Mouse (Mus musculus) CH12.LX (cell line): ENCODE results near the gene Phox2a. TPM values are rescaled to one million over a fixed set of nuclear protein-coding genes. Genes with fewer than 3 reads are reported as not detected.
A peak's percentile ranks its signal among the peaks of the same experiment; 100 is the strongest.

Experiments
- DNase-seq: peaks from one replicate; pipeline ENCODE4 v3.0.0-alpha.2; 2013; ENCODE audit errors: extremely low read depth
- H3K27ac ChIP-seq: 2 replicates; pipeline ENCODE4 v1.5.1; 2012; ENCODE audit warnings: low read depth, mild to moderate bottlenecking, control low read depth, moderate library complexity; ENCODE audit not compliant: insufficient read depth
- H3K27me3 ChIP-seq: replicated peaks from 2 replicates; pipeline ENCODE3; 2012; ENCODE audit warnings: inconsistent platforms
- H3K36me3 ChIP-seq, 2 experiments: replicated peaks in 1 of 2; 2 replicates each; pipeline versions ENCODE3 to v1.6.1; 2012; ENCODE audit warnings: inconsistent platforms in 1 of 2, low read length in 1 of 2, mild to moderate bottlenecking in 1 of 2, mixed read lengths in 1 of 2, moderate library complexity in 1 of 2; ENCODE audit not compliant: control insufficient read depth in 1 of 2, insufficient read depth in 1 of 2
- H3K4me1 ChIP-seq, 2 experiments: 2 replicates each; pipeline ENCODE4 v1.6.1; 2012; ENCODE audit warnings: inconsistent platforms in 1 of 2, moderate library complexity in 1 of 2; ENCODE audit not compliant: insufficient read depth in 2 of 2, control insufficient read depth in 1 of 2
- H3K4me2 ChIP-seq: 2 replicates; pipeline ENCODE4 v1.6.1; 2012; ENCODE audit warnings: low read depth, mild to moderate bottlenecking, control low read depth; ENCODE audit not compliant: poor library complexity, insufficient read depth, severe bottlenecking
- H3K4me3 ChIP-seq, 3 experiments: fragments of 150-350 bp in 1 of 3; sonication (generic) in 1 of 3; replicated peaks in 1 of 3; 2 replicates each; pipeline versions ENCODE3 to v1.5.1; 2011 to 2012; ENCODE audit warnings: low read depth in 2 of 3, low read length in 2 of 3, mild to moderate bottlenecking in 2 of 3, moderate library complexity in 2 of 3, control low read depth in 1 of 3, improper control_type of control experiment in 1 of 3, inconsistent platforms in 1 of 3, mixed read lengths in 1 of 3; ENCODE audit not compliant: poor library complexity in 1 of 3
- H3K79me2 ChIP-seq: replicated peaks from 2 replicates; pipeline ENCODE4 v1.6.1; 2012; ENCODE audit warnings: mild to moderate bottlenecking, moderate library complexity; ENCODE audit not compliant: control insufficient read depth, poor library complexity, insufficient read depth, severe bottlenecking; ENCODE audit errors: extremely low read depth
- H3K9ac ChIP-seq: 2 replicates; pipeline ENCODE4 v1.6.1; 2012; ENCODE audit warnings: low read depth, mild to moderate bottlenecking, control low read depth, moderate library complexity; ENCODE audit not compliant: insufficient read depth
- H3K9me3 ChIP-seq: replicated peaks from 2 replicates; pipeline ENCODE3; 2012; ENCODE audit warnings: low read length, inconsistent platforms, mixed read lengths
- BHLHE40 ChIP-seq: IDR thresholded peaks from 2 replicates; pipeline ENCODE4 v1.6.1; 2011; ENCODE audit warnings: mild to moderate bottlenecking, low read depth, low read length, improper control_type of control experiment
- CHD2 ChIP-seq: IDR thresholded peaks from 2 replicates; pipeline ENCODE4 v1.6.1; 2011; ENCODE audit warnings: low read length, improper control_type of control experiment
- CTCF ChIP-seq, 2 experiments: IDR thresholded peaks in 1 of 2; conservative IDR thresholded peaks in 1 of 2; 2 replicates each; pipeline ENCODE4 v1.5.1; 2011 to 2012; ENCODE audit warnings: low read depth in 2 of 2, low read length in 2 of 2, improper control_type of control experiment in 1 of 2, inconsistent platforms in 1 of 2, mild to moderate bottlenecking in 1 of 2, moderate library complexity in 1 of 2
- ETS1 ChIP-seq: conservative IDR thresholded peaks from 2 replicates; pipeline ENCODE4 v1.6.1; 2012; ENCODE audit warnings: low read depth, mild to moderate bottlenecking, inconsistent platforms, low read length, improper control_type of control experiment, moderate library complexity
- IRF4 ChIP-seq: IDR thresholded peaks from 2 replicates; pipeline ENCODE4 v1.6.1; 2014; ENCODE audit warnings: low read depth, mild to moderate bottlenecking, inconsistent platforms, low read length, improper control_type of control experiment
- KAT2A ChIP-seq: IDR thresholded peaks from 2 replicates; pipeline ENCODE4 v1.6.1; 2012; ENCODE audit warnings: low read length, improper control_type of control experiment, inconsistent platforms; ENCODE audit not compliant: insufficient replicate concordance
- MAX ChIP-seq: IDR thresholded peaks from 2 replicates; pipeline ENCODE4 v1.6.1; 2011; ENCODE audit warnings: low read length, improper control_type of control experiment
- POLR2A ChIP-seq: IDR thresholded peaks from 2 replicates; pipeline ENCODE4 v1.6.1; 2011; ENCODE audit warnings: low read depth, mild to moderate bottlenecking, improper control_type of control experiment, low read length
- TBP ChIP-seq: conservative IDR thresholded peaks from 2 replicates; pipeline ENCODE4 v1.6.1; 2011; ENCODE audit warnings: low read depth, low read length, improper control_type of control experiment
- TCF12 ChIP-seq: IDR thresholded peaks from 2 replicates; pipeline ENCODE4 v1.6.1; 2014; ENCODE audit warnings: low read depth, mild to moderate bottlenecking, inconsistent platforms, low read length, improper control_type of control experiment
- UBTF ChIP-seq: IDR thresholded peaks from 2 replicates; pipeline ENCODE4 v1.6.1; 2012; ENCODE audit warnings: low read depth, mild to moderate bottlenecking, inconsistent platforms, low read length, improper control_type of control experiment, moderate library complexity
- USF1 ChIP-seq: IDR thresholded peaks from 2 replicates; pipeline ENCODE4 v1.6.1; 2014; ENCODE audit warnings: low read depth, mild to moderate bottlenecking, inconsistent platforms, low read length, improper control_type of control experiment
- USF2 ChIP-seq: conservative IDR thresholded peaks from 2 replicates; pipeline ENCODE4 v1.6.1; 2011; ENCODE audit warnings: low read depth, low read length, improper control_type of control experiment
- ZNF384 ChIP-seq: IDR thresholded peaks from 2 replicates; pipeline ENCODE4 v1.6.1; 2012; ENCODE audit warnings: low read depth, low read length, improper control_type of control experiment, inconsistent platforms
- dilution Hi-C: fragments of 300-500 bp; cut with MboI; formaldehyde crosslinking; loops from 2 replicates; pipeline ENCODE4 v1.14.3; 2020; ENCODE audit warnings: low sequenced_read_pairs; ENCODE audit not compliant: extremely low pct_unique_long_range_greater_than_20kb, extremely low pct_ligation_motif_present
- in situ Hi-C: fragments of 300-500 bp; cut with MboI; formaldehyde crosslinking; loops from 3 replicates; pipeline ENCODE4 v1.14.3; 2019; ENCODE audit warnings: low sequenced_read_pairs, low pct_ligation_motif_present, low pct_unique_long_range_greater_than_20kb, mixed read lengths
- polyA plus RNA-seq: library from polyadenylated mRNA; unstranded; fragments of >175 nt; gene quantifications from 2 replicates; pipeline ENCODE4 v1.2.1, GENCODE M21; 2012; ENCODE audit warnings: low read depth; ENCODE audit not compliant: insufficient read length
- total RNA-seq, 2 experiments: library from RNA; depleted of rRNA; stranded (reverse); fragments of 300-350 nt in 1 of 2; fragments of >200 nt in 1 of 2; gene quantifications; 2 replicates each; pipeline ENCODE4 v1.2.3; 2012 to 2014

Gene Phox2a
- total and polyA plus RNA-seq, 3 experiments: not detected

- no peak overlapping the region for H3K4me2 ChIP-seq
- peaks cover 26% of the 10 kb centered on the region for H3K9me3 ChIP-seq
- H3K27ac ChIP-seq: no peak overlapping the region
- no peaks in the 10 kb centered on the region for H3K27me3 ChIP-seq
- dilution Hi-C loops: no loop called here
- H3K79me2 ChIP-seq: no peaks in the 10 kb centered on the region
- no peak for DNase-seq
- no peak overlapping the region for H3K9ac ChIP-seq
- H3K4me1 ChIP-seq: no peaks in the 10 kb centered on the region
- in situ Hi-C loops: no loop called here
- no peak overlapping the region for H3K4me3 ChIP-seq
- peaks cover 50 to 76% of the 10 kb centered on the region in 2 experiments for H3K36me3 ChIP-seq
- TF ChIP-seq USF2 (no peak), ZNF384 (no peak), TBP (no peak), POLR2A (no peak), USF1 (no peak), ETS1 (no peak), MAX (no peak), BHLHE40 (no peak), IRF4 (no peak), CHD2 (no peak), TCF12 (no peak)
Measured at GRCm38 (mm10) chr7:101823758-101824630, 5.9 kb downstream of the Phox2a start.

- DNase-seq: no peak
- peak in 1 of 2 experiments; percentile 44; a peak in 2 of 4 replicates for TF ChIP-seq CTCF (conservative IDR thresholded peaks at IDR 0.05 in 1 of 2, IDR thresholded peaks at IDR 0.05 in 1 of 2; ENCODE audit: low read depth in 2 of 2, low read length in 2 of 2)
- TF ChIP-seq KAT2A: no peak
- TF ChIP-seq UBTF: no peak
- no peak for TF ChIP-seq BHLHE40
- TF ChIP-seq USF1: no peak
- TF ChIP-seq POLR2A: no peak
Measured at GRCm38 (mm10) chr7:101830373-101830772, 12.3 kb downstream of the Phox2a start.

More at GRCm38 (mm10) chr7:101830373-101830772, 12.3 kb downstream of the Phox2a start:
- Histone ChIP-seq H3K4me1 (peaks cover 3 to 19% of the 10 kb centered on the region in 2 experiments; a peak in 3 of 4 replicates), H3K79me2 (peaks cover 12% of the 10 kb centered on the region), H3K9me3 (peaks cover 3% of the 10 kb centered on the region), H3K27ac (no peak overlapping the region), H3K4me2 (no peak overlapping the region), H3K9ac (no peak overlapping the region), H3K27me3 (no peaks in the 10 kb centered on the region), H3K4me3 (no peak overlapping the region), H3K36me3 (peaks cover 75 to 95% of the 10 kb centered on the region in 2 experiments)
- dilution Hi-C loops (no loop called here), in situ Hi-C loops (no loop called here)
